Mouse (Mus musculus) liver, adult (tissue): Measurements from ENCODE around the gene Dapk3.

Experiments
- GATA4 ChIP-seq: IDR thresholded peaks from 2 replicates; pipeline ENCODE4 v1.6.1; 2014; ENCODE audit warnings: mild to moderate bottlenecking, low read length; ENCODE audit not compliant: insufficient replicate concordance

Dapk3 gene

DNA sequence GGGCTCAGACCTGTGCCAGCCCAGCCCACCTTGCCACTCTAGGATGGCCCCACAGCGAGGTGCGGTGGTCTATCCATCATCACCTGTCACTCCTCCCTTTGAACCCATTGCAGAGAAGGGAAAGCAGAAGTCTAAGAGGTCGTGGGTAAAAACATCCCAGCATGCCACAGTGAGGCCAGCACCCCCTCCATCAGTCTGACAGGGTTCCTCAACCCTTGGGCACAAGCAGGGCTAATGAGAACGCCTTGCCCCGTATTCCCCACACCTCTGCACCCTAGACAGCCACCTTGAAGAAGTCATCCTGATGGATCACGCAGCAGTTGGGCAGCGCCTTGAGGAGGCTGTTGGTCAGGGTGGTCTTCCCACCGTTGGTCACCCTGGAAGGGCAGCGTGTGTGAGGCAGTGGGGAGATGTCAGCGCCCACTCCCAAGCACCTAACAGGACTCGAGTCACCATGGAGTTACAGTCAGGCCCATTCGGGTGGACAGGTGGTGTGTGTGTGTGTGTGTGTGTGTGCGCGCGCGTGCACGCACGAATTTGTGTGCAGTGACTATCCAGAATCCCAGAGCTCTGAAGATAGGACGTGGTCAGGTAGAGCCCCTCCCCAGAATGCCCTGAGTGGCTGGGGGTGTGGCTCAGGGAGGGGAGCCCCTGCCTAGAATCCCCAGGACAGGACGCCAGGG lies 17.9 kb downstream of the Dapk3 start:
- no peak for TF ChIP-seq GATA4

DNA sequence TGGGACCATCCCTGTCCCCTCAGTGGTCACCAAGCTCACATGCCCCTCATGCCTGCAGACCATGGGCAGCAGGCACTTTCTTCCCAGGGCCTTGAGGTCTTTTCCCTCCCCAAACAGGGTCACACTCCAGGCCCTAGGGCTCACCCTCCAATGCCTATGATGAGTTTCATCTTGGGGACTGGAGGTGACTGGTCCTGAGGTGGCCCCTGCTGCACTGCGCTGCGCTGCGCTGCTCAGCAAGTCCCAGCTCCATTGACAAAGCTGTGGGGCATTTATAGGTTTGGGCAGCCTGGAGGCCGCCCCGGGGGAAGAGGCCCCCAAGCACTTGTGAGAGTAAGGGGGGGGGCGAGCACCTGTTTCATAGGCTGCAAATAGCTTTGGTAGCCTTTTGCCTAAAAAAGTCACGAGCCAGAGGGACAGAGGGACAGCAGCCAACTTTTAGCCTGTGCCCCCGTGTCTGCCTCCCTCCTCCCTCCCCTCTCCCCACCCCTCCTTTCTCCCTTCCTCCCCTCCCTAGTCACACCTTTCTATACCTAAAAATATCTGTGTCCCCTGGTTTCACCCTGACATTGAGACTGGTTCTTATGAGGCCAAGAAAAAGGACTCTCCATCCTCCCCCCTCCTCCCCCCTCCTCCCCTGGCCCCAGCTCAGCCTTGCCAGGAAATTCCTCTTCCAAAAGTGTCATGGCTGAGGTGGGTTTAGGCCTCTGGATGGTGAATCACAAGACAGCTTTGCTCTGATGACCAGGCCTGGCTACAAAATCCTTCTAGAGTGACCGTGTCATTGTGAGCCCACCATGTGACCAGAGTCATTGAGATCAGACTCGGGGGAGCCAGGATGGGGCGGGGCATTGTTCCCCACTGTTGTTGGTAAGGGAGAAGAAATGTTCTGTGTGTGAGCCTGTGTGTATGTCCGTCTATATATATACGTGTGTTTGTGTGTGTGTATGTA lies 19.3 kb downstream of the Dapk3 start, which contains the start of gene Nmrk2:
Gene Nmrk2 (minus strand): TSS at position 245 of the 952 bp plus-strand sequence.
- no peak for TF ChIP-seq GATA4

GRCm38 (mm10) chr10:81202978-81203720 lies 20.3 kb downstream of the Dapk3 start:
- TF ChIP-seq GATA4, result no peak

- TF ChIP-seq GATA4, result no peak
These were observed 21.3 kb downstream of the Dapk3 start for GRCm38 (mm10) chr10:81204137-81204536.

GRCm38 (mm10) chr10:81210154-81210553 lies 27.3 kb downstream of the Dapk3 start:
- TF ChIP-seq GATA4, result no peak

DNA sequence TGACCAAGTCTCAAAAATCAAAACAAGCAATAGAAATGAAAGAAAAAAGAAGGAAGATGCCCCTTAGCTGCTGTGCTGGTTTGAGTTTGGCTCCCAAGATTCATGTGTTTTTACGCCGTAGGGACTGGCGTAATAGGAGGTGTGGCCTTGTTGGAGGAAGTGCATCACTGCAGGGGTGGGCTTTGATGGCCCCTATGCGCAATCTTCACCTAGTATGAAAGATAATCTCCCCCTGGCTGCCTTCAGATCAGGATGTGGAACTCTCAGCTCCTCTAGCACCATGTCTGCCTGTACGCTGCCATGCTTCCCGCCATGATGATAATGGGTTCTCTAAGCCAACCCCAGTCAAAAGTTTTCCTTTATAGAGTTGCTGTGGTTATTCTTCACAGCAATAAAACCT lies 33.5 kb downstream of the Dapk3 start:
- TF ChIP-seq GATA4, result no peak

DNA sequence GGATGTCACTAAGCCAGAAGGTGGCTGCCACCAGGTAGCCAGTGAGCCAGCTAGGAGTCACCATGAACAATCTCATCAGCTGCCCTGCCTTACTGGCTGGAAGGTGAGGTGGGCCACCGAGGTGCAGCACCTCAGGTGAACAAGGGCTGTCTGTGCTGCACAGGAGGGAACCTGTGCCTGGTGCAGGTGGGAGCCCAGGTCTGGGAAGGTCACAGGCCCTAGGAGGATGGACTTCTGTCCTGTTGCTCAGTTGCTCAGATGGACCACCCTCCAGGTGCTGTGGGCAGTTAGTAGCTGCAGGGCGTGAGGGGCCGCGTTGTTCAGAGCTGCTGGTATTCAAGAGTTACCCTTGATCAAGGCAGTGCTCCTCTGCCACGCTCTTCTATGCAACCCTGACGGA lies 34.0 kb downstream of the Dapk3 start:
- no peak for TF ChIP-seq GATA4

GRCm38 (mm10) chr10:81217964-81218363 lies 35.2 kb downstream of the Dapk3 start:
- TF ChIP-seq GATA4, result no peak

- no peak for TF ChIP-seq GATA4
These were observed 38.7 kb downstream of the Dapk3 start for GRCm38 (mm10) chr10:81221402-81222015.

- no peak for TF ChIP-seq GATA4
These were observed 47.1 kb downstream of the Dapk3 start for GRCm38 (mm10) chr10:81229735-81230437.

GRCm38 (mm10) chr10:81230438-81231332 lies 47.9 kb downstream of the Dapk3 start, which contains the start of gene Atcay:
Gene Atcay (minus strand): TSS chr10:81230833.
- no peak for TF ChIP-seq GATA4

DNA sequence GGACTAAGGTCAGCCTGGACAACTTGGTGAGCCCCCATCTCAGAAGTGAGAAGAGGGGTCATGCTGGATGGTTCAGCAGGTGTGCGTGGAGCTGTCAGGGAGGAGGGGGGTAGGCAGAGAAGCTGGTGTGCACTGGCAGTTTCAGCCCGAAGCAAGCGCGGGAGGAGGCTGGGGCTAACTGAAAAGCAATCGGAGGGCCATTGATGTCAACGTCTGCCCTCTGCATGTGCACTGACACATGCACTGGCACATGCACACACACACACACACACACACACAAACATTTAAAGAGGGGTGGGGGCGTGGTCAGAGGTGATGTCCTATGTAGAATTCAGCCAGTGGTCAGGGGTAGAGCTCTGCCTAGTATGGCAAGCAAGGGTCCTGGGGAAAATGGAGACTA lies 48.6 kb downstream of the Dapk3 start:
- TF ChIP-seq GATA4, result no peak

DNA sequence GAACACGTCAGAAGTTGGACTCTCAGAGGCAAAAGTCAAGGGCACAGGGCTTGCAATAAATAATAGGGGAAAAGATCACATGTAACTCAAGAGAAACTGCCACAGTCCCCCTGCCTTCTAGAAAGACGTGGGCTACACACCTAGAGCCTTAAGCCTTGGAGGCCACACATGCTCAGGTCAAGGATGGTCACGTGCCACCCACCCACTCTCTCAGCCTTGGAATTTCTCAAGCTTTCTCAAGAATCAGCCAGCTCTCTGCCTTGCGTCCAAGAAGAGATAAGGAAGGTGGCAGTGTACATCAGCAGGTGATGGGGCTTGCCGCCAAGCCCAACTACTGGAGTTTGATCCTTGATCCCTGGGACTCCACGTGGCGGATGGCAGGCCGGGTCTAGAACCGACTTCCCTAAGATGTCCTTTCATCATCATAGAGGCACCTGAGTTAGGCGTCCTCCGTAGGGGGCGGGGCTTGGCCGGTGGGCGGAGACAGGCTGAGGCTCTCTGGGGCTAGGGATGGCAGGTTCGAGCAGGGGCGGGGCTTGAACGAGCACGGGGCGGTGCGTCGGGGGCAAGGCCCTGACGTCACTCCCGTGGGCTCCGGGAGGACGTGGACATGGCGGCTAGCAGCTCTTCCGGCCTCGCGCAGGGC lies 49.9 kb downstream of the Dapk3 start, which contains the start of gene Zfr2:
Gene Zfr2 (plus strand): TSS at position 576 of the 646 bp plus-strand sequence.
- TF ChIP-seq GATA4, result peak; percentile 37; the same call in 1 of the 2 replicates
